Mouse (Mus musculus): ENCODE measurements at regions not wholly inside any gene's neighbourhood (a gene's known extent, or its start where the extent isn't known, plus 50 kb on each side); places are given as distances from the start of the nearest gene placed in this dataset.
A peak's percentile ranks its signal among the peaks of the same experiment; 100 is the strongest.

DNA sequence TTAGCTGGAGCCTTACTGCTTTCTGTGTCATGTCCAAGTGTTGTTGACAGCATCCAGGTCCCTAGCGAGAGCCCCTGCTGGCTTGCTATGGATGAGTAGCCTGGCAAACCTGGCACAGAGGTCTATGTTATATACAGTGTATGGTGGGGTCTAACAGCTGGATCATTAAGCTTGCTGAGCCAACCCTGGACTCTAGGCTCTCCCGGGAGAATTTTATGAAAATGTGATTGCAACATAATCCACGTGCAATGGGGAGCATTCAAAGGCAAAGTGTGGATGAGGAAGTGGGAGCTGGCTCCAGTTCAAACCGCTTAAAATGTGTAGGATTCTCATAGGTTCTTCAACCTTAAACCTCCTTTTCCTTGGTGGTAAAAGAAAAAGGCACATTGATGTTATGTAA, 427.7 kb upstream of the Gm10131 start:
- DNase-seq, result no peak

DNA sequence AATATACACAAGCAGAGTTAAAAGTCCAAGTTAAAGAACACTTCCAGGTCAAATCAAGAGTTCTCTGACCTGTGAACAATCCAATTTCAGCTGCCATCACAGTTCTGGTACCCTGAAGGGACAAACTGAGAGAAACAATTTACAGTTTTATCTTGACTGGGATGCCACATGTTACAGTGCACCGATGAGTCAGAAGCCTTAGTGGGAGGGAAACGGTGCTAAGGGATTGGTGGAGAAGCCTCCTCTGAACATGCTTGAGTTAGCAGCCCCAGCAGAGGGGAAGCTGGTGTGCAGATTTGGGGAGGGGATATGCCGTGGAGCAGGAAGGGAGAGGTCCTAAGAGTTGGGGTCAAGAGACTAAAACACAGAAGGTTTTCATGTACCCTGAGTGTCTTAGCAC, 423.9 kb upstream of the Gm10131 start:
- DNase-seq, result no peak

DNA sequence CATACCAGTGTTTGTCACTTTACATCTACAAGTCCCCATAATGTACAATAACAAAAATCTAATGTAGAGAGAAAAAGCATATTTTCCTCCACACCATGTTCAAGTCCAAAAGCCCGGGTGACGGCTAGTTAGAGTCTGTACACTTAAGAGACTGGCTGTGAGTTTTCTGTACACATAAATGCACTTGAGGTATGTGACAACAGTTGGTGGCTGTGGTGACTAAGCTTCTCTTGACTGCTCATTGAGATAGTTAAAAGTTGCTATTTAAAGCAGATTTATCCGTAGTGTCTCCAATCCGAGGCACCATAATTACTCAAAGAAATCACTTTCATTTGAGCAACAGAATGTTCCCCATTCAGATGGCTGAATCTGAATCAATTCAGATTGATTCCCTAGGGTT, 421.9 kb upstream of the Gm10131 start:
- DNase-seq, result no peak

DNA sequence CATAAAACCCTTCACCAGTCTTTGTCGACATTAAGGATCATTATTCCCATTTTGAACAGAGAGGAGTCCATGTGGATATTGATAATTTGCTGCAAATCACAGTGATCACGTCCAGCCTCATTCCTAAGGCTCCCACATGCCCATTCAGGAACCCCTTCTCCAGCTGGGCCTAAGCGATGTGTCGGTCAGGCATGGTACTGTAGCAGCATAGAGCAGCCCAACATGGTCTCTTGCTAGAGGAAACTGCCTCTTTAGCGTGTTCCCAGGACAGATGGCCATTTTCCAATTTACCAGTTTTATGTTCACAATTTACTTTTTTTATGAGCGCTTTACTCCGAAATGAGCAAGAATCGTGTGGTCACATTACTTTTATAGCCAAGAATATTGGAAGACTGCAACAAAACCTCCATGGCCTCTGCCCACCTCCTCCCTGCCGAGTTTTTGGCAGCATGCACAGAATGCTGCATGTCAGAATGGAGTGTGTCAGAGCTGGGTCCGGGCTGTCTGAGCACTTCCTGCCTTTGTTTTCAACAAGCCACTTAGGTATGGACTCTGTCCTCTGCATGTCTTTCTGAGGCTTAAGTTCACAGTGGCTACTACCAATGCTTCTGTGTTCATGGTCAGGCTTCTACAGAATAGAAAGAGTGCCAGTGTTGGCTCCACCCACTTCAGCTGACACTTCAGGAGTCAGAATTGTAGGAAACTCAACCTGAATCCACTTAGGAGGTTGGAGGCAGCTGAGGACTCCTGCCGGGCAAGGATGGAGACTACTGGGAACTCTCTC, 419.6 kb upstream of the Gm10131 start:
- DNase-seq, result no peak

DNA sequence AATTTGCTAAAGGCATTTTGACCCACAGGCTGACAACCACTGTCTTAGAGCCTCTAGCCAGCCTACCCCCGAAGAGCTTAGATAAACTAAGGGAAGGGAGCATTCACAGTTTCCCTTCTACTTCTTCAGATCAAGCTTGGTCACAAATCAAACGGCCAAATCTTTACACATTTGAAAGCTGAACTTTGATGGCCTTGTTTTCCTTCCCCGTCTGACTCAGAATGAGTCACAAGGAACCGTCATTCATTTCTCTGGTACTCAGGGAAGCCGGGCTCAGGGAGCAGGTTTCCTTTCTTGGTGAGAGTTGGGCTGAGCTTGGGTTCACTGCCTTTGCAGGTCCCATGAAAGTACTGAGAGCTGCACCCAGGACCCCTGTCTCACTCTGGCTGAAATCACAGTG, 418.5 kb upstream of the Gm10131 start:
- no peak for DNase-seq

DNA sequence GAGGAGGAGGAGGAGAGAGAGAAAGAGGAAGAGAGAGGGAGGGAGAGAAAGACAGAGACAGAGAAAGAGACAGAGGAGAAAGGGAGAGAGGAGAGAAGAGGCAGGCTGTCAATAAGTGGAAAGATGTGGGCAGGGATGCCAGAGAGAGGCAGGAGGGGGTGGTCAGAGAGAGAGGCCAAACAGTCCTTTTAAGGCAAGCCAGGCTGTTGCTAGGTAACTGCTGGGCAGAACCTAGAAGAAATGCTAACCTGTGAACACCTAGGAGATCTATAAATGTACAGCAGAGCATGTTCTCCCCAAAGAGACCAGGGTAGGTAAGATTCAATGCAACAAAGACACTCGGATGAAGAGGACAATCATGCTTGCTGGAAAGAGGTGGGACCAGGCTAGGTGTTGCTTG, 417.9 kb upstream of the Gm10131 start:
- DNase-seq, result no peak

DNA sequence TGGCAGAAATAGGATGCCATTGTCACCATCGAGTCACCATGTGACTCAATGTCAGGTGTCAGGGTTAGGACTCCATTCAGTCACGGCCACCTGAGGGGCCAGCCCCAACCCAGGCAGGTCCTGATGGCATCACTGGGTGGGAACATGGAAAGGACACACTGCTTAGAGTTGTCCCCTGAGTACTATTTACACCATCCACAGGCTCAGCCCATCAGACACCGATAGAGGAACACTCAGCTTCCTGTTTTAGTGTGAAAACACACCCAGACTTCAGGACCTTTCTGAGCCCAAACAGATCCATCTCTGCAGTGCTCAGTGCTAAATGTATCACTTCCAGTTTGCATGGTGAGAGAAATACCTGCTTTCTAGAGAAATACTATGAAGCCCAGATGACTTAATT, 416.7 kb upstream of the Gm10131 start:
- no peak for DNase-seq

DNA sequence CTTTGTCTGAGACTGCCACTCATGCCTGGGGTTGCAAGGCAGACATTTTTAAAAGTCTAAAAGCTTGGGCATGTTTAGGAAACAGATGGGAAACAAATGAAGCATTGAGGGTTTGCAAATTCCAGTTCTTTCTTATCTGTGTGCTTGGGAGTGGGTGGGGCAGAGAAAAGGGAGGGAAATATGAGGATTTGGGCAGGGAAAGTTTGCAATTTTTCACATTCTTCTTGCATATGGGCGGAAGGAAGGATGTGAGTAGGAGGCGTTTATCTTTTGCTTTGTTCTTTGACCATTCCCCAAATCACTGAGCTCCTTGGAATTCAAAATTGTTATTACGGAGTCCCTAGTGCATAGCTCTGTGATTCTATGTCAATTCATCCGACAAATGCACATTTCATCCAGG, 413.7 kb upstream of the Gm10131 start:
- no peak for DNase-seq

DNA sequence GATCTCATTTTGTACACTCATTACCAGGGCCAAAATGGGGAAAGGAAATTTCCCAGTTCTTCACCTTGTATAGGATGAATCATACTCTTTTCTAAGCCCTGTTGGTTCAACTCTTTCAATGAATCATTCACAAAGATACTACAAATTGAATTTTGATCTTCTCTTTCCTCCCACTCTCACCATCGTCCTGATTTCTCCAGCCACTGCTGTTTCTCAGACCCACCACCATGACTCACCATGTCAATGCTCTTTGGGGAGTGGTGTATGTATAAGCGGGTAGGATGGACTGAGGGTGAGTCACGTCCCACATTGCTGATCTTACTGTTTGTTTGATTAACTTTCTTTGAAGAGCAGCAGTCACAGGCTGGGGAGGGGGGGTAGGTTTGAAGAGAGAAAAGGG, 412.3 kb upstream of the Gm10131 start:
- no peak for DNase-seq

DNA sequence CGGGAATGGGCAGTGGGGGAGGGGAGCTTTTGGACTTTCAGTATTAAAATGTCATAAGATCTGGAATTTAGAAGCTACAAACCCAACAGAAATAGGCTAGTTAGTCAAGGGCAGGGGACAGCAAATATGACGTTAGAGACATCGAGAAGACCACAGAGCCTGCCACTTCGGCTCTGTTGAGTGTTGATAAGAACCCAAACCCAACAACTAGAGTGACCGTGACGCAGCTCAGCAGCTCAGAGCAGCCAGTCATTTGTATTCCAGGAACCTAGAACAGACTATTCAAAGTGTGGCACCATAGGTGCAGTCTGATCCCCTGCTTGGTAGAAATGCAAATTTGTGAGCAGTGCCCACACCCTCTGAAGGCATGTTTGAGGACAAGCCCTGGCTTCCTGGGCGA, 409.8 kb upstream of the Gm10131 start:
- DNase-seq, result no peak

DNA sequence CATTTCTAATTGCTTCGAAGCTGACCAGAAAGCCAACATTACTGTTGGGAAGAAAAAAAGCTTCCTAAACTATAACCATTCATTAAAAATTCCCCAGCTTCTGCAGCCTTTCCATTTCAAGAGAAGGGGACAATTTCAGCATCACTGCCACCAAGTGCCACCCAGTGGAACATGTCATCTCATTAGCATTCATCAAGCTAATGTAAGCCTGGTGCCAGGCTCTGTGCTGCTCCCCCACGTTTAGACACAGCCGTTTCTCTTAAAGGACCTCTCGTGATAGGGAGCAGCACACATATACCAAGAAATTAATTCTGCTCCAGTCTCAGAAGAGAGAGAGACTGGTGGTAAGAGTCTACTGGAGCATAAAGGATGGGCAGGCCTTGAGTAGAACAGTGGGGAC, 409.1 kb upstream of the Gm10131 start:
- no peak for DNase-seq

DNA sequence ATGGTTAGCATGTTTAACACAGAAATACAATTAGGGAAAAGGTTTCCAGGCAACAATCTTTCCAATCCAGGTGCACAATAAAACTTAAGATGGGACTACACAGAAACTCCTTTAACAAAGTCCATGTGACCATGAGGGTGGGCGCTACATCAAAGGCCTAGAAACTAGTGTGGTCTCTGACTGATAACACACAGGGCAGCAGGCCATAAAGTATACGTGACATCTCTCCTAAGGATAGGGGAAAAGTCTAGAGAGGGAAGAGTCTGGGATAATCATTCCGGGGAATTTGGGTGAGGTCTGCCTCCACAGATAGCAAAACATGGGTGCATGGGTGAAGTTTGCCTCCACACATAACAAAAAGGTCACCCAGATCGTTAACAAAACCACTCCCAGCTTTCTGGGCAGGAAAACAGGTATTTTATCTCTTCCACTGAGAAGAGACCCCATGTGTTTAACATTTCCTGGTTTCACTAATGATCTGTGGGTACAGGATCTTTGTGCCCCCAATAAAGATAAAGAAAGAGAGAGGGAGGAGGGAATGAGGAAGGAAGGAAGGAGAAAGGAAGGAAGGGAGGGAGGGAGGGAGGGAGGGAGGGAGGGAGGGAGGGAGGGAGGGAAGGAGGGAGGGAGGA, 402.0 kb upstream of the Gm10131 start:
- DNase-seq, result no peak

DNA sequence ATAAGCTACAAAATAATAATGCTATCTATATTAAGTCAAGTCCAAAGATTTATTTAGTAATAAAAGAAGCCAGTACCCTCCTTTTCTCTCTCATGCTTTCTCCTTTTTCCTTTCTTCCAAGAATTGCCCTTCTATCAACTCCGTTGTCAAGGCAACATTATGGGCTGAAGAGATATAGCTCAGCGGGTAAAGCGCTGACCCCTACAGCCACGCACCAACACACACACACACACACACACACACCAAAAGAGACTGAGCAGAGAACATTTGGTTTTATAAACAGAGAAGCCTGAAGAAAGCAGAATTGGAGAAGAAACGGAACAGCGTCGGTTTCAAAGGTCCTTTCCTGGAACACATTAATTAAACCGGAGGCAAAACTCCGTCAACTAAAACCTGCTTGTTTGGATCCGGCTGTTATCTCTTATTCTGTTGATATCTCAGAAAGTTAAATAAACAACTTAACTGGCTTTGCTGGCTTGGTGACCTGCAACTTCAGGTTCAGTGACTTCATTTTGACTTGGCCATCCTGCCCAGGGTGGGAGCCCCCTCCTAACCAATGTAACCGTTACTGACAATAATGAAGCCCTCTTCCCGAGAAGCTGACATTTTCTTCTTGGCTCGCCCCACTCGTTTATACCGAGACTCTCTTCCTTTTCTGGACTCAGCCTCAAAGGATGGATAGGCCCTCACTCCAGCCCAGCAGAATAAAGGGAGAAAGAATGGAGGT, 394.5 kb upstream of the Gm10131 start:
- no peak for DNase-seq

DNA sequence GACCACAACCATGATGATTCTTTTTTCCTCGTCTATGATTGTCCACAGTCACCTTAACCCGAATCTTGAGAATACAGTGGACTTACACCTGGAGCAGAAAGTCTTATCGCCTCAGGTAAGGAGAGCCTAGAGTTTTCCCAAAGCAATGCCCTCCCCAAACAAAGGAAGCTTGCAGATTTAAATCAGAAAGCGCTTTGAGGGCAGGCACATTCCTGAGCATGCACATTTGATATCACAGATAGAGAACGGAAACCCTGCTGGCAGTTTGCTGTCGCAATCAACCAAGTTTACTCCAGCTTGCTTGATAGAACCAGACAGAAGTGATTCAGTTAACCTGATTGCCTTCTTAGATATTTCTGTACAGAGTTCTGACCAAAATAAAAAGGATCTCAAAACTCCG, 393.6 kb upstream of the Gm10131 start:
- DNase-seq, result no peak

DNA sequence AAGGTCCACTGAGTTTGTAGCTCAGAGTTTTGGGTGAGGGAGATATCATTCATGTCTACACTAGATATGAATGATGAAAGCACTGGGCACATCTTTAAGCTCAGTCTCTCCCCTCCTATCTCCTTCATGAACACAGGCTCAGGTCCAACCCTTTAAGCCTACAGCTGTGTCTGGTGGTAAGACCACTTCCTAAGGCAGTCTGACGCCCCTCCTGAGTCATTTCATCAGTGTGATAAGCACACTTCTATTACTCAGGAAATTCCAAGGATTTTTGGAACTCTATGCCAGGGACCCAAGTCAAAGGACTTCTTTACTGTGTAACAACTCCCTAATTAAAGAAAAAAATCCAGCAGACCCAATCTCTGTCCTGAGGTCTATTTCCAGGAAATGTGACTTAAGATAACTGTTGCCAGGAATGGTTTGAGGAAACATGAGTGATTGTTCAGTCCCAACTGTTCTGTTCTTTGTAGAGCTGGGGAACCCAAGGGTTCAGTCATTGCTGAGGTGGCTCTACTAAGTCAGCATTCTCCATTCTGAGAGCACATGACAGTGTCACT, 391.1 kb upstream of the Gm10131 start:
- no peak for DNase-seq

DNA sequence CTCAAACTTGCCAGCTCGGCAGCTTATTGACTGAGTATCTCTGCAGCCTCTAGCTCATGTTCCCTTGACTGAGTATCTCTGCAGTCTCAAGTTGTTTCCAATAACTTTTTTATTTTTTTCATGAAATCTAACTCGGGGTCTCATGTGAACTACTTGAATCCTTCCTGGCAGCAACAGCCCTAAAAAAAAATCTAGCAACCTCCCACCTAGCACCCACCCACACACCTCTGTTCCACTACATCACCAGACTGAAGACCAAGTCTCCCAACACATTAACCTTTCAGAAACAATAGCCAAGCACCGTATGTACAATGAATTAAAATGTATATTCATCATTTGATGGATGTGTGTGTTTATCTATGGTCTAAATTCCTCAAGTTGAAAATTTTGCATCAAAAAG, 387.7 kb upstream of the Gm10131 start:
- no peak for DNase-seq

DNA sequence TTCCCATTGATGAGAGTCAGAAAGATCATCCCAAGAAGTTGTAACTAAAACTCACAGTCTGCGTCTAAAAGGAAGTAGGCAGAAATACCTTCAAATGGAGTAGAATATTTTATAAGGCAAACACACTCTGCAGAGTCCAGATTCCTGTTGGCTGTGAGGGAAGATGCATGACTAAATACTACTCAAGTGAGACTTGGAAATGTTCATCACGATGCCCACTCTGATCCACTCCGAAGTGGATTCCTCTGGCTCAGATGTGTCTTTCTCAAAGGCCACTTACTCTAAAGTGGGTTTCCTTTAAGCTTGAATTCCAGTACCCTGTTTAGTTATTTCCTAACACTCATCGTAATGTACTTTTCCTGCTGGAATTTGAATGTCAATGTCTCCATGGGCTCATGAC, 385.2 kb upstream of the Gm10131 start:
- DNase-seq, result peak; percentile 23

DNA sequence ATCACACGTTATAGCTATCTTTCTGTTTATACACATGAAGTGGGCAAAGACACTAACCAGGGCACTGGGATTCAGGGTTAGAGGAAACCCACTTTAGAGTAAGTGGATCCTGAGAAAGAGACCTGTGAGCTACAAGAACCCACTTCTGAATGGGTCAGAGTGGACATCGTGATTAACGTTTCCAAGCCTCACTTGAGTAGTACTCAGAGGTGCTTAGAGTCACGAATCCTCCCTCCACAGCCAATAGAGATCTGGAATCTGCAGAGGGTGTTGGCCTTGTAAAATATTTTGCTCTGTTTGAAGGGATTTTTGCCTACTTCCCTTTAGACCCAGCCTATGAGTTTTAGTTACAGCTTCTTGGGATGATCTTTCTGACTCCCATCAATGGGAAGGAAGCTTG, 384.4 kb upstream of the Gm10131 start:
- peak; percentile 37 for DNase-seq

DNA sequence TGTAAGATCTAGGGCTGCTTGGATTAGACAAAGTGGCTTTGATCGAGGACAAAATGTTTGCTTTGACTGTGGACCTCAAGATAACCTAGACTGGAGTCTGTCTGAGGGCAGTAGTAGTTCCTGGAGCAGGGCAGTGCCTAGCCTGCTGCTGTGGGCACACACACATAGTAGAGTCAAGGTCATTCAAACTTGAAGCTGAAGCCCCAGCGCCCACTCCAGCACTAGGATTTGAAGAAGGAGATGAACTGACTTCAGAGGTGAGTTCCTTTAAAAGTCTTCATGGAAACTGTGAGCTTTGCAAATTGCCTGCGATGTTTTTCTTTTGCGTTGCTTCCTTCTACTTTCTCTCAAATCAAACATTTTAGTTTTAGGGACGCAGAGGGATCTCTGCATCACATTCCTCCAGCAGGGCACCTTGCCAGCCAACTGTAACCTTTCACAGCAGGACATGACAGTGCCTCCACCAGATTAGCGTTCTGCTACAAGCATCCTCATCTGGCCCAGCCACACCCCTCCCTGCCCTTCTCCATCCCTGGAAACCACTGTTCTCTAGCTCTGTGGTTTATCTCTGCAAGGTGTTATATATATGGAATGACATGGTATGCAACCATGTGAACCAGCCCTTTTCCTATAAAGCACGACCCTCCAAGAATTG, 377.3 kb upstream of the Gm10131 start:
- peak; percentile 84 for DNase-seq

DNA sequence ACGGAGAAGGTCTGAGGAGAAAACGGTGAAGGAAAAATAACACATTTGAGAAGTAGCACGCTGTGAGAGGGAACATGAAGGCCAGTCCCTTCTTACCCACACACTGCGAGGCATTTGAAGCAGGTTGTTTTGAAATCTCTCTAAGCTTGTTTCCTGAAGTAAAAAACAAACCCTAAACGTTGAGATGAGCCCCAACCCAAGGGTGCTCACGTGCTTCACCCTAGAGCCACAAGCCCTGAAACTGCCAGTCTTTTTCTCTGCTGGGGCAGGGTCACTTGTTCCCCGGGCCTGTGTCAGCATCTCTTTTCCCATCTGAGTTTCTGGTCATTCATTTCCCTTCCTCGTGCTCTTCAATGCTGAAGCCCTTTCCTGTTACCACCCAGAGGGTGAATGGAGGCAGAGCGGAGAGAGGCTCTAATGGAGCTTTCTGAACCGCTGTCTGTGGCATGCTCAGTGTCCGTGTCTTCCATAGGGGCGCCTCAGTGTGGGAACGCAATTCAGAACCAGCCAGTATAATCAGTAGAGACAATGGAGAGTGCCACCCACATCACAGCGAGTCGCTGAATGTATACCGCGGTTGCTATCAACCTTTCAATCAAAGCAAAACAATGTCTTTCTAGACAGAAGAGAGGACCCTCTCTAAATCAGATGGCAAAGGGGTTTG, 375.0 kb upstream of the Gm10131 start:
- DNase-seq, result peak; percentile 77

DNA sequence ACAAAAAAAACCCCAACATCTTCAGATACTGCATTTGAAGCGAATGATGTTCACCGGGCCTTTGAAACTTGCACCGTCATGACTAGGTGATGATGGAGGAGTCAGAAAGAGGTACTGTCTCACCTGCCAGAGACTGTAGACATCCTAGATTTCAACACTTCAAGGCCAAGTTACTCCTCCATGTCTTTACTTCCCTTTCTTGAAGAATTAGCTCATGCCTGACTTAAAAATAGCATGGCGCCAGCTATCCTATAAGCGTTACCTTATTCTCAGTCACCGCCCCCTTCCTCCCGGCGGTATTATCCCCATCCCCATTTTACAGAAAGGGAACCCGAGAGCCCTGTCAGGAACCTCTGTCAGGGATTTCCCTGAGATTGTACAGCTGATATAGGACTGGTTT, 374.4 kb upstream of the Gm10131 start:
- DNase-seq, result peak; percentile 61

DNA sequence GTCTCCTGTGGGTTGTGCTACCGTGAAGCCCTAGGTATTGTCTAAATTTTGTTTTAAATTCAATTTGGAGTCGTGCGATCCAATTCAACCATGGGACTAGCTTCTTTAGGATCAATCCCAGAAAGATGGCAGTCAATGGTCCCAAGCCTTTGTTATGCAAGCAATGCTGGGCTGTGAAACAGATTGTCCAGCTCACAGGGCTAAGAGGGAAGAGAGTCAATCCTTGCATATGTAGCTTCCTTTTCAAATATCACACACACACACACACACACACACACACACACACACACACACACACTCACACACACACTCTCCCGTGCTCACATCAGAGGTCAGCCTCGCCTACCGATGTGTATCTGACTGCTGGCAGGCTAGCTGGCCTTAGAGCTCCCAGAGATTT, 373.8 kb upstream of the Gm10131 start:
- DNase-seq, result peak; percentile 57
